Mouse (Mus musculus): Measurements from ENCODE around the gene Xrn2. TPM values are rescaled to one million over a fixed set of nuclear protein-coding genes. Genes with fewer than 3 reads are reported as not detected.
"Not testable (repeated sequence)": the region's sequence is repeated elsewhere in the genome, so short reads cannot be mapped to it uniquely, and the experiment has no call there.

Xrn2 gene
- total RNA-seq (2017): 235 and 242 TPM in 2 replicates

GRCm38 (mm10) chr2:147012623-147013184 lies at the start of gene Xrn2:
Xrn2 (plus strand) TSS chr2:147012996.
- ATAC-seq (ENCODE audit: extremely low read depth, insufficient number of reproducible peaks, low FRiP score, poor library complexity, severe bottlenecking): peak; percentile 85

- no peak for ATAC-seq (ENCODE audit: extremely low read depth, insufficient number of reproducible peaks, low FRiP score, poor library complexity, severe bottlenecking)
Measured at GRCm38 (mm10) chr2:146975024-146975423, 37.8 kb upstream of the Xrn2 start.

GRCm38 (mm10) chr2:146975453-146976028 lies 37.3 kb upstream of the Xrn2 start:
- ATAC-seq (ENCODE audit: extremely low read depth, insufficient number of reproducible peaks, low FRiP score, poor library complexity, severe bottlenecking): no peak

- no peak for ATAC-seq (ENCODE audit: extremely low read depth, insufficient number of reproducible peaks, low FRiP score, poor library complexity, severe bottlenecking)
Measured at GRCm38 (mm10) chr2:146982786-146983185, 30.0 kb upstream of the Xrn2 start.

GRCm38 (mm10) chr2:146984831-146985230 lies 28.0 kb upstream of the Xrn2 start:
- ATAC-seq (ENCODE audit: extremely low read depth, insufficient number of reproducible peaks, low FRiP score, poor library complexity, severe bottlenecking): no peak

- ATAC-seq (ENCODE audit: extremely low read depth, insufficient number of reproducible peaks, low FRiP score, poor library complexity, severe bottlenecking): no peak
Measured at GRCm38 (mm10) chr2:146985807-146986206, 27.0 kb upstream of the Xrn2 start.

GRCm38 (mm10) chr2:146986429-146986828 lies 26.4 kb upstream of the Xrn2 start:
- no peak for ATAC-seq (ENCODE audit: extremely low read depth, insufficient number of reproducible peaks, low FRiP score, poor library complexity, severe bottlenecking)

GRCm38 (mm10) chr2:147007265-147007664 lies 5.5 kb upstream of the Xrn2 start:
- ATAC-seq (ENCODE audit: extremely low read depth, insufficient number of reproducible peaks, low FRiP score, poor library complexity, severe bottlenecking): no peak

- no peak for ATAC-seq (ENCODE audit: extremely low read depth, insufficient number of reproducible peaks, low FRiP score, poor library complexity, severe bottlenecking)
Measured at GRCm38 (mm10) chr2:147009084-147009483, 3.7 kb upstream of the Xrn2 start.

GRCm38 (mm10) chr2:147010141-147010540 lies 2.7 kb upstream of the Xrn2 start:
- ATAC-seq (ENCODE audit: extremely low read depth, insufficient number of reproducible peaks, low FRiP score, poor library complexity, severe bottlenecking): no peak

- ATAC-seq (ENCODE audit: extremely low read depth, insufficient number of reproducible peaks, low FRiP score, poor library complexity, severe bottlenecking): no peak
Measured at GRCm38 (mm10) chr2:147010952-147011351, 1.8 kb upstream of the Xrn2 start.

- peak; percentile 38; the same call in 1 of the 2 replicates for ATAC-seq (ENCODE audit: extremely low read depth, insufficient number of reproducible peaks, low FRiP score, poor library complexity, severe bottlenecking)
Measured at GRCm38 (mm10) chr2:147011474-147012140, 1.2 kb upstream of the Xrn2 start.

GRCm38 (mm10) chr2:147012141-147012622 lies 614 bp upstream of the Xrn2 start:
- 0 out of 2 replicates have a peak, but pooled peaks have one; percentile 0 for ATAC-seq (ENCODE audit: extremely low read depth, insufficient number of reproducible peaks, low FRiP score, poor library complexity, severe bottlenecking)

GRCm38 (mm10) chr2:147013194-147013969 lies 586 bp downstream of the Xrn2 start:
- peak; percentile 23; the same call in 1 of the 2 replicates for ATAC-seq (ENCODE audit: extremely low read depth, insufficient number of reproducible peaks, low FRiP score, poor library complexity, severe bottlenecking)

- no peak for ATAC-seq (ENCODE audit: extremely low read depth, insufficient number of reproducible peaks, low FRiP score, poor library complexity, severe bottlenecking)
Measured at GRCm38 (mm10) chr2:147014101-147014886, 1.5 kb downstream of the Xrn2 start.

GRCm38 (mm10) chr2:147022041-147022440 lies 9.2 kb downstream of the Xrn2 start:
- ATAC-seq (ENCODE audit: extremely low read depth, insufficient number of reproducible peaks, low FRiP score, poor library complexity, severe bottlenecking): not testable (repeated sequence)

- no peak for ATAC-seq (ENCODE audit: extremely low read depth, insufficient number of reproducible peaks, low FRiP score, poor library complexity, severe bottlenecking)
Measured at GRCm38 (mm10) chr2:147023067-147023466, 10.3 kb downstream of the Xrn2 start.

- ATAC-seq (ENCODE audit: extremely low read depth, insufficient number of reproducible peaks, low FRiP score, poor library complexity, severe bottlenecking): no peak
Measured at GRCm38 (mm10) chr2:147023560-147023959, 10.8 kb downstream of the Xrn2 start.

- ATAC-seq (ENCODE audit: extremely low read depth, insufficient number of reproducible peaks, low FRiP score, poor library complexity, severe bottlenecking): no peak
Measured at GRCm38 (mm10) chr2:147033065-147033464, 20.3 kb downstream of the Xrn2 start.
